Mouse (Mus musculus): Measurements from ENCODE around the gene Lrrc58. TPM values are rescaled to one million over a fixed set of nuclear protein-coding genes. Genes with fewer than 3 reads are reported as not detected.
A peak's percentile ranks its signal among the peaks of the same experiment; 100 is the strongest.

Lrrc58 gene
- polyA plus RNA-seq, 1 experiment, result 32.2 TPM

GRCm38 (mm10) chr16:37898790-37899189, 30.6 kb downstream of the Lrrc58 start:
- no peak for TF ChIP-seq POLR2A (IDR thresholded peaks at IDR 0.05; ENCODE audit: borderline replicate concordance, extremely low read depth, insufficient read depth, insufficient read length, poor library complexity, severe bottlenecking)
- no peak for TF ChIP-seq CTCF (IDR thresholded peaks at IDR 0.05; ENCODE audit: borderline replicate concordance, extremely low read depth, insufficient read depth, insufficient read length)

GRCm38 (mm10) chr16:37899357-37899756, 31.2 kb downstream of the Lrrc58 start:
- TF ChIP-seq POLR2A (IDR thresholded peaks at IDR 0.05; ENCODE audit: borderline replicate concordance, extremely low read depth, insufficient read depth, insufficient read length, poor library complexity, severe bottlenecking), result no peak
- no peak for TF ChIP-seq CTCF (IDR thresholded peaks at IDR 0.05; ENCODE audit: borderline replicate concordance, extremely low read depth, insufficient read depth, insufficient read length)
- DNase-seq (ENCODE audit: low read depth), result peak; percentile 38

More at GRCm38 (mm10) chr16:37898790-37899189, 30.6 kb downstream of the Lrrc58 start:
- no peak for DNase-seq (ENCODE audit: low read depth)

DNA sequence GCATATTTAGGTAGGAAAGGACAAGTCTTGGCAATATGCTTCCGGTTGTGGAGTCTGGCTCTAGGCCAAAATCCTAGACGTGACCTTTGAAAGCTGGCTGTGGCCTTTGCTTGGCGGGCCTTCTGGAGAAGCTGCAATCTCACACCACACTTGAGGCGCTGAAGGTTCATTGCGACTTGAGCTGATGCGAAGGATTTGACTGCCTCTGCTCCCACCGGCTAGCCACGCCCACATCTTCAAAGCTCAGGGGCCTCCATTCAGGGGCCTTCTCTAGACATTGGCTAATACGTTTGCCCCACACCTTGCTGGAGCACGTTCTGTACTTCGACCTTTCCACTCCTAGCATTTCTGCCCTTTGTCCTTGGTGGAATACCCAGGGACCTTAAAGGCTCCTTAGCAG, 33.1 kb downstream of the Lrrc58 start:
- TF ChIP-seq POLR2A (IDR thresholded peaks at IDR 0.05; ENCODE audit: borderline replicate concordance, extremely low read depth, insufficient read depth, insufficient read length, poor library complexity, severe bottlenecking) (no peak), CTCF (IDR thresholded peaks at IDR 0.05; ENCODE audit: borderline replicate concordance, extremely low read depth, insufficient read depth, insufficient read length) (no peak)
- DNase-seq (ENCODE audit: low read depth), result no peak

- DNase-seq (ENCODE audit: low read depth), result no peak
- TF ChIP-seq POLR2A (IDR thresholded peaks at IDR 0.05; ENCODE audit: borderline replicate concordance, extremely low read depth, insufficient read depth, insufficient read length, poor library complexity, severe bottlenecking) (no peak), CTCF (IDR thresholded peaks at IDR 0.05; ENCODE audit: borderline replicate concordance, extremely low read depth, insufficient read depth, insufficient read length) (no peak)
These were observed 38.3 kb downstream of the Lrrc58 start for GRCm38 (mm10) chr16:37906456-37906855.

DNA sequence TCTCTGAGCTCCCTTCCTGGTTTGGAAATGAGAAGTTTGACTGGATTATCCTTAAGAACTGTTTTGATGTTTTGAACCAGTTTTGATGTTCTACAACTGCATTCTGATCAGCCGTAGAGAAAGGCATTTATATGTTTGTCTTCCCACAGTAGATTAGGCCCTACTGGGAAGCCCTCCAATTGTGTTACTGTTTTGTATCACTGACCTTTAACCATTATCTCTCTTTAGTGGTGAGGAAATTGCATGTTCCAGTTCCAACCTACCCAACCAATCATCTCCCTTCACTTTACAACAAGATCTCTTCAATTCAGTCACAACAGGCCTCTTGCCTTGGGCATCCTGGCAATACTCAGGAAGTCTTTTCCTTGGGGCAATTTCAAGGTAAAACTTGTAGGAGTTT, 42.9 kb downstream of the Lrrc58 start:
- TF ChIP-seq POLR2A (IDR thresholded peaks at IDR 0.05; ENCODE audit: borderline replicate concordance, extremely low read depth, insufficient read depth, insufficient read length, poor library complexity, severe bottlenecking) (no peak), CTCF (IDR thresholded peaks at IDR 0.05; ENCODE audit: borderline replicate concordance, extremely low read depth, insufficient read depth, insufficient read length) (no peak)
- no peak for DNase-seq (ENCODE audit: low read depth)

GRCm38 (mm10) chr16:37916138-37916817, 48.1 kb downstream of the Lrrc58 start, which contains the start of gene Gpr156:
Gene Gpr156, plus strand, starts transcription at chr16:37916496.
- DNase-seq (ENCODE audit: low read depth), result peak; percentile 82
- 0 out of 2 replicates have a peak, but pooled peaks have one; percentile 29 for TF ChIP-seq POLR2A (IDR thresholded peaks at IDR 0.05; ENCODE audit: borderline replicate concordance, extremely low read depth, insufficient read depth, insufficient read length, poor library complexity, severe bottlenecking)
- TF ChIP-seq CTCF (IDR thresholded peaks at IDR 0.05; ENCODE audit: borderline replicate concordance, extremely low read depth, insufficient read depth, insufficient read length), result peak; percentile 43

- TF ChIP-seq CTCF (IDR thresholded peaks at IDR 0.05; ENCODE audit: borderline replicate concordance, extremely low read depth, insufficient read depth, insufficient read length) (no peak), POLR2A (IDR thresholded peaks at IDR 0.05; ENCODE audit: borderline replicate concordance, extremely low read depth, insufficient read depth, insufficient read length, poor library complexity, severe bottlenecking) (no peak)
These were observed 48.6 kb downstream of the Lrrc58 start for GRCm38 (mm10) chr16:37916818-37917201.

DNA sequence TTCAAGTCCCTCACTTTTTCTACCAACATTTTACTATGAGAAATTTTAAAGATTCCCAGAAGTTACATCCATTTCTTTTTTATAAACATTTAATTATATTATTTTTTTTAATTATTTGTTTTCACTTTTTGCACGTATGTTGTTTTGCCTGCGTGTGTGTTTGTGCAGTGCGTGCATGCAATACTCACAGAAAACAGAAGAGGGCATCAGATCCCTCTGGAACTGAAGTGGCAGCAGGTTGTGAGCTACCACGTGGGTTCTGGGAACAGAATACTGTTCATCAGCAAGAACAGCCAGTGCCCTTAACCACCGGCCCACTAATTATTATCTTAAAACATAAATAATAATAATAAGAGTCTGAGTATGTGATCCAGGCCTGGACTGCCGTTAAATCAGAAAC, 50.8 kb downstream of the Lrrc58 start:
- no peak for DNase-seq (ENCODE audit: low read depth)
- TF ChIP-seq POLR2A (IDR thresholded peaks at IDR 0.05; ENCODE audit: borderline replicate concordance, extremely low read depth, insufficient read depth, insufficient read length, poor library complexity, severe bottlenecking) (no peak), CTCF (IDR thresholded peaks at IDR 0.05; ENCODE audit: borderline replicate concordance, extremely low read depth, insufficient read depth, insufficient read length) (peak; percentile 35; the same call in 1 of the 2 replicates)

More at GRCm38 (mm10) chr16:37916818-37917201, 48.6 kb downstream of the Lrrc58 start:
- DNase-seq (ENCODE audit: low read depth), result peak; percentile 27

DNA sequence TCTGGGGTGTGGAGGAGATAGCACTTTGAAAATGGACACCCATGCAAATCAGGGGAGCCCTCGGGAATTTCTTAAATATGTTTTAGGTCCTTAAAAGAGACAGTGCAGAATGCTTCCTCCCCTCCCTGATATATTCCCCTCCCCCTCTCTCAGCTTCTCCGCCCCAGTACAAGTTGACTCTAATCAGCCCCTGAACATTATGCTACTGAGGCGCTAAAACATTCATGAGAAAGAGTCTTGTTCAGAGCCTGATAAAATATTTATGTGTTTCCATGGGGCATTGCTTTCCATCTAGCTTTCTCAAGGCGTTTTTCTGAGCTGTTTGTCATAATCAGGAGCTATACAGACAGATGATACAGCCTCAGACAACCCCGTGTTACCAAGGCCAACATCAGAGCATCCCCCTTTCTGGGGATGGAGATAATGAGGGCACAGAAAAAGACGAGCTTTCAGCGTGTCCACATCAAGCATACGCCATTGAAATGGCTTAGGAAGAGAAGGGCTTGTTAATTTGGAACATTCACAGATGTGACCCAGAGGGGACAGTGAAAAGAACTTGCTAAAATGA, 52.7 kb downstream of the Lrrc58 start:
- DNase-seq (ENCODE audit: low read depth), result peak; percentile 80
- no peak for TF ChIP-seq POLR2A (IDR thresholded peaks at IDR 0.05; ENCODE audit: borderline replicate concordance, extremely low read depth, insufficient read depth, insufficient read length, poor library complexity, severe bottlenecking)
- TF ChIP-seq CTCF (IDR thresholded peaks at IDR 0.05; ENCODE audit: borderline replicate concordance, extremely low read depth, insufficient read depth, insufficient read length), result no peak

GRCm38 (mm10) chr16:37926087-37926486, 57.9 kb downstream of the Lrrc58 start:
- peak; percentile 93 for DNase-seq (ENCODE audit: low read depth)
- TF ChIP-seq POLR2A (IDR thresholded peaks at IDR 0.05; ENCODE audit: borderline replicate concordance, extremely low read depth, insufficient read depth, insufficient read length, poor library complexity, severe bottlenecking) (no peak), CTCF (IDR thresholded peaks at IDR 0.05; ENCODE audit: borderline replicate concordance, extremely low read depth, insufficient read depth, insufficient read length) (no peak)

DNA sequence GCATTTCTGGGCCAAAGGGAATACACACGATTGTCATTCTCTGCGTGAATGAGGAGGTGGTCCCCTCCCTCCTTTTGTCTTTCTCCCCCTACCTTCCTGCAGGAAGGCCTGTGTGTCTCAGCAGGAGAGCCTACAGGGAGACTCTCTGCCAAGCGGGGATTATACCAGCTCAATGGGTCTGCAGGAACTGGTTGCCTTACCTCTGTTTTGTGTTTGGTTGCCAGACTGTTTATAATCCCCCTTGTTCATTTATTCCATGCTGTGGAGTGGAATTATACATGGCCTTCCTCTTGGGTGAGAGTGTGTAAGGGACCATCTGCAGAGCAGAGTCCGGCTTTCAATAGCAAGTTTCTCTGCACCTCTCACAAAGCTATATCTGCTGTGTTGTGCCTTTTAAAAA, 58.9 kb downstream of the Lrrc58 start:
- no peak for TF ChIP-seq POLR2A (IDR thresholded peaks at IDR 0.05; ENCODE audit: borderline replicate concordance, extremely low read depth, insufficient read depth, insufficient read length, poor library complexity, severe bottlenecking)
- TF ChIP-seq CTCF (IDR thresholded peaks at IDR 0.05; ENCODE audit: borderline replicate concordance, extremely low read depth, insufficient read depth, insufficient read length), result no peak
- DNase-seq (ENCODE audit: low read depth), result peak; percentile 88

GRCm38 (mm10) chr16:37929006-37929405, 60.8 kb downstream of the Lrrc58 start:
- TF ChIP-seq POLR2A (IDR thresholded peaks at IDR 0.05; ENCODE audit: borderline replicate concordance, extremely low read depth, insufficient read depth, insufficient read length, poor library complexity, severe bottlenecking) (no peak), CTCF (IDR thresholded peaks at IDR 0.05; ENCODE audit: borderline replicate concordance, extremely low read depth, insufficient read depth, insufficient read length) (no peak)
- peak; percentile 70 for DNase-seq (ENCODE audit: low read depth)

Measured in brain, embryonic 14.5 days (tissue).